Mouse (Mus musculus) cortical plate, adult 2 months (tissue): Measurements from ENCODE around the gene Ptger4. TPM values are rescaled to one million over a fixed set of nuclear protein-coding genes. Genes with fewer than 3 reads are reported as not detected.

ENCODE experiments used
- H3K27ac ChIP-seq: fragments of 200-500 bp; 2 replicates; pipeline ENCODE4 v1.5.1; 2012; ENCODE audit warnings: low read length, control low read depth, inconsistent platforms; ENCODE audit not compliant: insufficient read depth
- H3K4me1 ChIP-seq: fragments of 200-500 bp; 2 replicates; pipeline ENCODE4 v1.6.1; 2011; ENCODE audit warnings: low read length; ENCODE audit not compliant: control insufficient read depth, insufficient read depth
- H3K4me3 ChIP-seq: fragments of 200-500 bp; 2 replicates; pipeline ENCODE4 v1.5.1; 2011; ENCODE audit warnings: mild to moderate bottlenecking, low read length, control low read depth; ENCODE audit not compliant: insufficient read depth
- CTCF ChIP-seq: fragments of 200-500 bp; IDR thresholded peaks from 2 replicates; pipeline ENCODE4 v1.5.1; 2011; ENCODE audit warnings: mild to moderate bottlenecking, control low read depth, low read length; ENCODE audit not compliant: insufficient read depth; ENCODE audit errors: extremely low read depth
- POLR2A ChIP-seq: fragments of 200-500 bp; IDR thresholded peaks from 2 replicates; pipeline ENCODE4 v1.6.1; 2011; ENCODE audit warnings: mild to moderate bottlenecking, low read length, control low read depth; ENCODE audit not compliant: insufficient read depth; ENCODE audit errors: extremely low read depth
- polyA plus RNA-seq: library from polyadenylated mRNA; depleted of rRNA; stranded (reverse); fragments of >200 nt; gene quantifications from 2 replicates; pipeline ENCODE4 v1.2.3, GENCODE M21; 2012; rRNA removed

The Ptger4 gene
- polyA plus RNA-seq, 1 experiment: 0.88 TPM

GRCm38 (mm10) chr15:5185366-5186292, 58.4 kb downstream of the Ptger4 start, which contains the start of gene Ttc33:
TSS of gene Ttc33 (plus strand) at chr15:5185525.
- peaks cover 4% of the 10 kb centered on the region; the same call in 1 of the 2 replicates for H3K4me1 ChIP-seq
- TF ChIP-seq POLR2A (peak; percentile 48; the same call in 1 of the 2 replicates), CTCF (no peak)
- peak within 1 kb of the TSS; percentile 19 for H3K27ac ChIP-seq
- H3K4me3 ChIP-seq: peak within 1 kb of the TSS; percentile 57

GRCm38 (mm10) chr15:5184668-5185330, 59.2 kb downstream of the Ptger4 start:
- Histone ChIP-seq H3K4me1 (peaks cover 4% of the 10 kb centered on the region; the same call in 1 of the 2 replicates), H3K4me3 (peak overlapping the region; percentile 57), H3K27ac (0 out of 2 replicates have a peak overlapping the region, but pooled peaks have one; percentile 8)
- TF ChIP-seq CTCF (no peak), POLR2A (no peak)

- Histone ChIP-seq H3K27ac (no peak overlapping the region), H3K4me1 (no peaks in the 10 kb centered on the region; the same call in 1 of the 2 replicates), H3K4me3 (no peak overlapping the region)
- TF ChIP-seq CTCF (no peak), POLR2A (no peak)
Observed at GRCm38 (mm10) chr15:5173217-5173820, 70.7 kb downstream of the Ptger4 start.

- Histone ChIP-seq H3K4me3 (no peak overlapping the region), H3K27ac (no peak overlapping the region), H3K4me1 (no peaks in the 10 kb centered on the region)
- TF ChIP-seq POLR2A (no peak), CTCF (no peak)
Observed at GRCm38 (mm10) chr15:5165121-5165773, 78.7 kb downstream of the Ptger4 start.

GRCm38 (mm10) chr15:5158827-5159226, 85.2 kb downstream of the Ptger4 start:
- TF ChIP-seq CTCF (no peak), POLR2A (no peak)
- Histone ChIP-seq H3K27ac (peak overlapping the region; percentile 37; the same call in 1 of the 2 replicates), H3K4me3 (no peak overlapping the region), H3K4me1 (peaks cover 1% of the 10 kb centered on the region; the same call in 1 of the 2 replicates)

GRCm38 (mm10) chr15:5157386-5157785, 86.6 kb downstream of the Ptger4 start:
- peaks cover 1% of the 10 kb centered on the region; the same call in 1 of the 2 replicates for H3K4me1 ChIP-seq
- H3K4me3 ChIP-seq: no peak overlapping the region
- TF ChIP-seq CTCF (no peak), POLR2A (no peak)
- H3K27ac ChIP-seq: no peak overlapping the region

Other genes with a start within 250 kb of the Ptger4 start
- 1.3 and 1.5 TPM in 2 replicates for gene C7, start 180.4 kb downstream of the Ptger4 start, polyA plus RNA-seq
- 0.75 and 1.0 TPM in 2 replicates for gene Card6, start 135.6 kb downstream of the Ptger4 start, polyA plus RNA-seq
- gene Rpl37, start 127.5 kb downstream of the Ptger4 start, polyA plus RNA-seq: 1,229 and 1,313 TPM in 2 replicates
- 13.0 and 13.4 TPM in 2 replicates for gene Prkaa1, start 100.3 kb downstream of the Ptger4 start, polyA plus RNA-seq
- 48.8 and 57.5 TPM in 2 replicates for gene Ttc33, start 58.7 kb downstream of the Ptger4 start, polyA plus RNA-seq